Mouse (Mus musculus) G1E (cell line): ENCODE measurements around the gene Efcab2. TPM values are rescaled to one million over a fixed set of nuclear protein-coding genes. Genes with fewer than 3 reads are reported as not detected.

Experiments used
- ATAC-seq: 2 replicates; pipeline ENCODE4 v1.8.0; 2016; ENCODE audit warnings: mild to moderate bottlenecking; ENCODE audit not compliant: insufficient number of reproducible peaks, poor library complexity, low FRiP score, severe bottlenecking; ENCODE audit errors: extremely low read depth
- DNase-seq: peaks from one replicate; pipeline ENCODE4 v3.0.0; 2012; ENCODE audit warnings: low spot score
- H3K27me3 ChIP-seq: 2 replicates; pipeline ENCODE4 v1.6.1; 2012; ENCODE audit warnings: mild to moderate bottlenecking, low read length, inconsistent platforms; ENCODE audit not compliant: insufficient read depth
- H3K36me3 ChIP-seq: replicated peaks from 2 replicates; pipeline ENCODE3; 2012; ENCODE audit warnings: mild to moderate bottlenecking, inconsistent platforms
- H3K4me1 ChIP-seq: 2 replicates; pipeline ENCODE4 v1.6.1; 2012; ENCODE audit warnings: low read depth, low read length, inconsistent platforms, mixed read lengths; ENCODE audit not compliant: insufficient read depth
- H3K4me3 ChIP-seq: 2 replicates; pipeline ENCODE4 v1.5.1; 2012; ENCODE audit warnings: low read depth, mild to moderate bottlenecking, inconsistent platforms, low read length, moderate library complexity, mixed read lengths
- H3K9me3 ChIP-seq: replicated peaks from 2 replicates; pipeline ENCODE4 v1.6.1; 2012; ENCODE audit warnings: inconsistent platforms
- CTCF ChIP-seq: IDR thresholded peaks from 2 replicates; pipeline ENCODE4 v1.5.1; 2012; ENCODE audit warnings: low read depth, low read length, inconsistent platforms, mixed read lengths
- GATA1 ChIP-seq: IDR thresholded peaks from 2 replicates; pipeline ENCODE4 v1.6.1; 2012; ENCODE audit warnings: borderline replicate concordance, low read length, inconsistent platforms, mixed read lengths
- GATA2 ChIP-seq: IDR thresholded peaks from 2 replicates; pipeline ENCODE4 v1.6.1; 2012; ENCODE audit warnings: low read depth, low read length, inconsistent platforms, borderline replicate concordance
- POLR2AphosphoS5 ChIP-seq: IDR thresholded peaks from 2 replicates; pipeline ENCODE4 v1.6.1; 2012; ENCODE audit warnings: low read depth, low read length, inconsistent platforms; ENCODE audit not compliant: insufficient replicate concordance
- TAL1 ChIP-seq: conservative IDR thresholded peaks from 2 replicates; pipeline ENCODE4 v1.6.1; 2012; ENCODE audit warnings: low read depth, low read length, inconsistent platforms, mixed read lengths
- polyA plus RNA-seq: library from polyadenylated mRNA; stranded (reverse); fragments of >175 nt; gene quantifications from 2 replicates; pipeline ENCODE4 v1.2.3, GENCODE M21; 2012
- total RNA-seq, 2 experiments: library from RNA; stranded (forward) in 1 of 2; stranded (reverse) in 1 of 2; fragments of 200-1000 nt in 1 of 2; fragments of >200 nt in 1 of 2; fragmentation: Nextera tagmentation in 1 of 2; gene quantifications; 2 replicates each; pipeline ENCODE4 v1.2.3; 2014 to 2017

Gene Efcab2
- total and polyA plus RNA-seq, 3 experiments = 0.17 to 6.0 (median 4.1) TPM

DNA sequence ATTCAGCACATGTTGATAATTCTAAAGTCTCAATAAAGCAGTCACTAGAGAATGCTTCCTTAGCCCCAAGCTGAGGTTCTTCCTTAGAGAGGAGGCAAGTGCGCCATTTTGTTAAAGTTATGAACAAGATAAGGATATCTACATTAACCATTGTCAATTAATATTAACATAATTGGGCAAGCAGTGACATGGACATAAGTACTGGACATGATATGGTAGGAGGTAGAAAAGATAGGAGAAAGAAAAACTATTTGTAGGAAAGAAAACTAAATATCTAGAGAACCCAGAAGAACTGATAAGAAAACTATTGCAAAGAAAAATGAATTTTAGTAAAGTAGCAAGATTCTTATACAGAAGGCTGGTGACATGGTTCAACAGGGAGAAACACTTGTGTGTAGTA, 41.2 kb downstream of the Efcab2 start:
- no peaks in the 10 kb centered on the region for H3K9me3 ChIP-seq
- ATAC-seq (no peak), DNase-seq (no peak)
- H3K36me3 ChIP-seq = peaks cover 2% of the 10 kb centered on the region
- no peaks in the 10 kb centered on the region for H3K27me3 ChIP-seq
- peaks cover 40% of the 10 kb centered on the region for H3K4me1 ChIP-seq
- H3K4me3 ChIP-seq = no peak overlapping the region
- TF ChIP-seq TAL1 (no peak), CTCF (no peak), POLR2AphosphoS5 (no peak), GATA1 (no peak), GATA2 (no peak)

DNA sequence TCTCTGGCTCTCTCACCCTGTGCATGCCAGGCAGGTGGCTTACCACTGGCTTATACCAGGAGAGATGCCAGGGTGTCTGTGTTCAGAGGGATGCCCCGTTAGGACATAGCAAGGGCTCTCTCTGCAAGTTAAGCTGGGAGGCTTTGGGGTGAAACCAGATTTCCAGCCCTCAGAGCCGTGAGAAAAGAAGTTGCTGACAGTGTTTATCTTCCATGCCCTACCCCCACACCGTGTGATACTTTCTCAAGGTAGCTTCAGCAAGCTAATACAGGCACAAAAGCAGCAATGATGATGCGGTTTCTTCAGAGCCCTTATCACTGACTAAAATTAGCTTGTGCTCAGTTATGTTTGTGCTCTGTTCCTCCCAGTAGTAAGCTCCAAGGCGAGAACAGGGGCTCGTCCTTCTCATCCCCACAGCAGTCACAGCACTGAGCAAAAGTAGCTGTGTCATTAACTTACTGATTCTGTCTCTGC, 42.4 kb downstream of the Efcab2 start:
- H3K27me3 ChIP-seq = no peaks in the 10 kb centered on the region
- peaks cover 2% of the 10 kb centered on the region for H3K36me3 ChIP-seq
- ATAC-seq = peak; percentile 89
- TF ChIP-seq GATA2 (no peak), GATA1 (no peak), POLR2AphosphoS5 (no peak), TAL1 (no peak), CTCF (no peak)
- no peaks in the 10 kb centered on the region for H3K9me3 ChIP-seq
- peaks cover 43% of the 10 kb centered on the region for H3K4me1 ChIP-seq
- peak overlapping the region; percentile 47; the same call in 1 of the 2 replicates for H3K4me3 ChIP-seq
- peak; percentile 44 for DNase-seq

DNA sequence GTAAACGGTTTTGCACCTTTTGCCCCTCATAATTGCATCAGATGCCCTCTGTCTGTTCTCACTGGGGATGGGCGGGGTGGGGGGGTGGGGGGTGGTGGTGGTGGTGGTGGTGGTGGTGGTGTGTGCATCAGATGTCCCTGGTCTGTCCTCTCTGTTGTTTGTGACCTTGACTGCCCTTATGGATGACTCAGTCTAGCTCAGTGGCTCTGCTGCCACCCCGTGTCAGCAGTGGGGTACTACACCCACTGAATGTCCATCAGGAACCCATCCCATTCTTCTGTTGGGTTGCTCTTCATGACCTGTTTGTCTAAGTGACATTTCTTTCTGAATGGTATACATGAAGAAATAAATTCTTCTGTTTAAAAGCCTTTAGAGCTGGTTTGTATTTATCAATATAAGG, 43.3 kb downstream of the Efcab2 start:
- peak; percentile 47; the same call in 1 of the 2 replicates for ATAC-seq
- no peak overlapping the region for H3K4me3 ChIP-seq
- peak; percentile 85 for TF ChIP-seq CTCF
- TF ChIP-seq TAL1 = no peak
- H3K27me3 ChIP-seq = no peaks in the 10 kb centered on the region
- H3K36me3 ChIP-seq = peaks cover 2% of the 10 kb centered on the region
- peak; percentile 55 for DNase-seq
- H3K9me3 ChIP-seq = no peaks in the 10 kb centered on the region
- peaks cover 42% of the 10 kb centered on the region for H3K4me1 ChIP-seq

DNA sequence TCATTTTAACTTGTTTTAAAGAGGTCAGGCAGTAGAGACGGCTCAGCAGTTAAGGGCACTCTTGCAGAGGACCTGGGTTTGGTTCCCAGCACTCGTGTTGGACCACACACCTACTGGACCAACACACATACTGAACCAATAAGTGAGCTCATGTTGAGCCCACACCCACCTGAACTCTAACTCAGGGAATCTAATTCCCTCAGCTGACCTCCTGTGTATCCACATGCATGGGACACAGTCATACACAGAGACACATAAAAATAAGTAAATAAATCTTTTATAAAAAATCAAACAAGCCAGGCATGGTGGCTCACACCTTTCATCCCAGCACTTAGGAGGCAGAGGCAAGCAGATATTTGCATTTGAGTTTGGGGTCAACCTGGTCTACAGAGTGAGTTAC, 44.0 kb downstream of the Efcab2 start:
- Histone ChIP-seq H3K36me3 (peaks cover 2% of the 10 kb centered on the region), H3K27me3 (no peaks in the 10 kb centered on the region), H3K4me3 (no peak overlapping the region), H3K9me3 (no peaks in the 10 kb centered on the region), H3K4me1 (peaks cover 40% of the 10 kb centered on the region)
- TF ChIP-seq GATA1 (no peak), CTCF (no peak), TAL1 (no peak), GATA2 (no peak), POLR2AphosphoS5 (no peak)
- DNase-seq = no peak
- ATAC-seq = no peak

DNA sequence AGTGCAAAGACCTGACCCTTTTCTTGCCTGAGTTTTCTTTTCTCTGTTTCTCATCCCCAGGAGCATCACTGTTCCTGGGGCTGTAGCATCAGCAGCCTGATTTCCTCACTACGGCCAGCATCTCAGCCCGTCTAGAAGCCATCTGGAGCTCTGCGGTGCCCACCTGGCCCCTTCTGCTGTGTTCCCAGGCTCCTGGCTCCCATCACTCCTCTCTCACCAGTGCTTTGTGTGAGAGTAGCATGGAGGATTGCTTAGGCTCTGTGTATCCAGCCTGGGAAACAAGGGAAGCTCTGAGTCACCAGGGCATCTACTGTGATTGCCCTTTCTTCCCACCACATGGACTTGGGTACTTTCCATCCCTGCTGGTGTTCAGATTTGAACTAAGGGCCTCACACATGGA, 48.2 kb downstream of the Efcab2 start:
- H3K36me3 ChIP-seq = no peaks in the 10 kb centered on the region
- H3K27me3 ChIP-seq = no peaks in the 10 kb centered on the region
- no peak overlapping the region for H3K4me3 ChIP-seq
- H3K9me3 ChIP-seq = no peaks in the 10 kb centered on the region
- peaks cover 16% of the 10 kb centered on the region; the same call in 1 of the 2 replicates for H3K4me1 ChIP-seq
- no peak for TF ChIP-seq GATA1
- TF ChIP-seq CTCF = no peak
- TF ChIP-seq TAL1 = no peak
- no peak for TF ChIP-seq GATA2
- no peak for TF ChIP-seq POLR2AphosphoS5
- ATAC-seq (no peak), DNase-seq (no peak)

DNA sequence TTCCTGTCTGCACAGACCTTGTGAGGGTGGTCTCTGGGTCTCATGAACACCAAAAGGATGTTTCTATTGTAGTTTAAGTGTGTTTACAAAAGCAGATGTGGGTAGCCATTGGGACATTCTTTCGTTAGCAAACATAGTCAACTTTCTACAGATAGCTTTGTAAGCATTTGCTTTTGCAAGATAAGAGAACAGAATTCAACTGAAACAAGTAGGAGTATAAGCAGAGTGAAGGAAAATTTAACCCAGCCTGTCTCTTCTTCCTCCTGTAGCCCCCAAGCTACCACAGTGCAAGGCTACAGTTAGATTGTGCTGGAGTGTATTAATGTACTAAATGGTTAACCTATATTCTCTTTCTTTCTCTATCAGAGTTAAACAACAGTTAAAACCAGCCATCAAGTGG, 49.2 kb downstream of the Efcab2 start:
- H3K36me3 ChIP-seq = no peaks in the 10 kb centered on the region
- ATAC-seq (no peak), DNase-seq (no peak)
- TF ChIP-seq GATA1 = no peak
- TF ChIP-seq GATA2 = no peak
- TF ChIP-seq CTCF = no peak
- TF ChIP-seq TAL1 = no peak
- no peak for TF ChIP-seq POLR2AphosphoS5
- H3K27me3 ChIP-seq = no peaks in the 10 kb centered on the region
- H3K9me3 ChIP-seq = no peaks in the 10 kb centered on the region
- no peak overlapping the region for H3K4me3 ChIP-seq
- peaks cover 14% of the 10 kb centered on the region; the same call in 1 of the 2 replicates for H3K4me1 ChIP-seq

DNA sequence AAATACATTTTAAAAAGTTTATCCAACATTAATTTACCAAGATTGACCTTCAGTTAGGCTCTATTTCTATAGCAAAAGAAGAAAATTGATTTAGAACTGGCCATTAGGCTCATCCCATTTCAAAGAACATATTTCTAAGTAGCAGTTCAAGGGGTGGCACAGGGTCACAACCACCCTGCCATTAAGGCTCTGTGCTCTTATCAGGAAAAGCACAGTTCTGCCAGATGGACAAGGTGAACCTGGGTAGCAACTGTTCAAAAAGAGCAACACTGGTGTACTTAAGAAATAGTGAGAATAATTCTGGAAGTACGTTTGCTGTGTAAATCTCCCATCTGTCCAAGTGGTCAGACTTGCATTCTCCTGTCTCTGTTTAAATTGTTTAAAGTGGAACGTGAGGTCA, 52.1 kb downstream of the Efcab2 start:
- no peaks in the 10 kb centered on the region for H3K36me3 ChIP-seq
- ATAC-seq (no peak), DNase-seq (no peak)
- no peak overlapping the region for H3K4me3 ChIP-seq
- peaks cover 11% of the 10 kb centered on the region; the same call in 1 of the 2 replicates for H3K4me1 ChIP-seq
- TF ChIP-seq TAL1 = no peak
- no peak for TF ChIP-seq GATA2
- no peak for TF ChIP-seq POLR2AphosphoS5
- no peak for TF ChIP-seq CTCF
- TF ChIP-seq GATA1 = no peak
- no peaks in the 10 kb centered on the region for H3K27me3 ChIP-seq
- peaks cover 2% of the 10 kb centered on the region; the same call in 1 of the 2 replicates for H3K9me3 ChIP-seq
